Mouse (Mus musculus) olfactory bulb, adult 2 months (tissue): ENCODE results near the gene Pcgf2.

ENCODE experiments used
- CTCF ChIP-seq: fragments of 200-500 bp; IDR thresholded peaks from 2 replicates; pipeline ENCODE4 v1.5.1; 2012; ENCODE audit warnings: low read depth, mild to moderate bottlenecking, low read length, moderate library complexity; ENCODE audit not compliant: insufficient read depth
- POLR2A ChIP-seq: fragments of 200-500 bp; IDR thresholded peaks from 2 replicates; pipeline ENCODE4 v1.6.1; 2012; ENCODE audit warnings: mild to moderate bottlenecking, low read depth, low read length, moderate library complexity; ENCODE audit not compliant: insufficient read depth

GRCm38 (mm10) chr11:97740190-97740589, 39.9 kb upstream of the Pcgf2 start:
- no peak for TF ChIP-seq CTCF
- no peak for TF ChIP-seq POLR2A
